Mouse (Mus musculus) hindlimb bud, embryonic 11.5 days (tissue): Measurements from ENCODE around the gene Ccdc86.

Source experiments
- DNase-seq: peaks from one replicate; pipeline ENCODE4 v3.0.0-alpha.2; 2012; ENCODE audit warnings: low read depth, low spot score; ENCODE audit errors: extremely low spot score

Ccdc86 gene

DNA sequence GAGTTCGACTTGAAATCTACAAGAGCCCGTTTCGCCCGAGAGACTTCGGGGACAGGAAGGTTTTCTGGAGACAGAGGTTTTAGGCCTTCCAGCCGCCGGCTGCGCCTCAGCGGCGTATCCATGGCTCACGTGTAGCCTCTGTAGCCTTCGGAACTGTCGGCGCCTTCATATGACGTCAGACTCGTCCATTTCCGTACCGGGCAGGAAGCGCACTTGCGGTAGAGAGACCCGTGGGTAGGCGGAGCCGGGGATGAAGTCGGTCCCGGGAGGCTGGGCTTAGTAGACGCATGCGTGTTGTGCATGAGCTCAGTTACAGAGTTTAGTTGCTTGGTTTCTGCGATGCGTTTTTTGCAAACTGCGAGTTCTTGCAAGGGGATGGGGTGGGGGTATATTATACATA is at the start of gene Ccdc86:
Ccdc86 (minus strand) TSS at position 155 of the 400 bp plus-strand sequence.
- DNase-seq, result peak; percentile 97

DNA sequence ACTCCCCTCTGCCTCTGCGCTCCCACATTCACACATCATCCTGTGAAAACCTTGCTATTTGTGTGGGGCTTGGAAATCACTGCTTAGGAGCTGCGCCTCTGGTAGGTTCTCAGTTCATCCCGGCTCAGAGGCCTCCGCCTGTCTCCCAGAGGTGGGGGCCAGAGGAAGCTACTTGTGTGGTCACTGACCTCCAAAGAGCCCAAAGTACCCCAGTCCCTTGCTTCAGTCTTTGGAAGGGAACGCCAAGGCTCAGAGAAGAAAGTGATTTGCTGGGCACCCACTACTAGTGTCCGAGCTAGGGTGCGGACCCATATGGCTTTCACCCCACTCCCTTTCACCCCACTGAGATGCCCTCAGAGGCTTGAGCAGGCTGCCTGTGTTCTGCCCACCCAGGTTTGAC is 44.1 kb upstream of the Ccdc86 start, which contains the start of gene Ms4a15:
Ms4a15 (minus strand) TSS at position 101 of the 400 bp plus-strand sequence.
- DNase-seq, result no peak

DNA sequence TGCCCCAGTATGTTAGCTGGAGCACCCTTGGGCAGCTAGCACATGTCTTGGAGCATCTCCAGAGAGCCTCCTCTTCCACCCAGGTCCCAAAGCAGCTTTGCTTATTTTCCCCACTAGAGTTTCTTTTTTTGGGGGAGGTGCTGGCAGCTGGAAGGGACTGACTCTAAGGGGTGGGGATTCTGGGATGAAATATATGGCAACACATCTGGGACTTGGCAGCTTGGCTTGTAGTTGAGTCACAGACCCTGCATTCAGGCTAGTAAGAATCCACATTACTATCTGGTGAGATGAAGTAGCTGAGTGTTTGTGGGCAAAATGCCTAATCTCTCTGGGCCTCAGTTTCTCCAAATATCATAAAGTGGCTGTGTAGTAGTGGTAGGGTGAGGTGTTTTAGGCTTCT is 42.8 kb upstream of the Ccdc86 start:
- no peak for DNase-seq

DNA sequence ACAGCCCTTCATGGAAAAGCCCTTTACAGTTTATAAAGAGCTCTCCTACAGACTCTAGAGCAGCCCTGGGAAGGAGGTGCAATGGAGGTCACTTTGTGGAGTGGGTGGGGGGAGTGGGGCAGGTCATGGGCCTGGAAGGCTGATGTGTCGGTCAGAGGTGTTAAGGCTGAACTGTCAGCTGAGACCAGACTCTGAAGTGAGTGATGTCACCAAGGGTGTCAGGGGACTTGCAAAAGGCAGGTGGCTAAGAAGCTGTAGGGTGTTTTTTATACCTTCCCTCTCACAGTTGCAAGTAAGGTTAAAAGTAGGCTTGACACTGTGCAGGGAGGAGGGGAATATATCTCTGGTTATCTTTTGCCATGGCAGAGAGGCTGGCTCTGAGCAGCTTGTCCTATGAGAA is 41.7 kb upstream of the Ccdc86 start:
- no peak for DNase-seq

DNA sequence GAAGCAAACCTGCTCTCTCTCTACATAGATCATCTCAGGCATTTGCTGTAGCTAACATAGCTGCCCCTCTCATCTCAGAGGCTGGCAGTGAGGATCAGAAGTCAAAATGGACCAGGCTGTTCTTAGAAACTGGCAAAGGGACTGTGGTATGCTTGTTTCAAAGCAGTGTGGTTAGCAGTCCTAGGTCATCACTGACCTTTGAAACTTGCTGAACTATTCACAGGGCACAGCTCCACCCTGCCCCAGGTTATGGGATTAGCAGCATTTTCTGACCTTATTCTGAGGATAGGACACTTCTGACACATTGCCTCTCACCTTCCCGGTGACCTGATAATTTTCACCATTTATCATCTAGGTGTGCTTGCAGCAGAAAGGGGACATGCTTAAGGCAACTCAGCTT is 39.5 kb upstream of the Ccdc86 start:
- no peak for DNase-seq

DNA sequence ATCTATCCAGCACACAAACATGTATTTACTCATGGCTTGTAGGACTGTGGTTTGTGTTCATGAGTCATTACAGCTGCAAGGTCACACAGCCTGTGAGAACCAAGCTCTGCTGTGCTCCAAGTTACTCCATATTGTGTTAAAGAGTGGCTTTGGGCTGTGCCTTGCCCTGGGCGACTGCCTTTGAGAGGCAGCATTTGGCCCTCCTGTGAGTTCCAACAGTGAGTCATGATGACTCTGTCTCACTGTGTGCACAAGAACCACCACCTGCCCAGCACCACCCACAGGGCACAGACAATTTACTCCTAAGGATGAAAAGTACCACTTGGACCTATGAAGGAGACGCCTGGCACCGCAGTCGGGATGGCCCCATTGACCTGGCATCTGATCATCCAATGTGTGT is 36.8 kb upstream of the Ccdc86 start:
- DNase-seq, result no peak

DNA sequence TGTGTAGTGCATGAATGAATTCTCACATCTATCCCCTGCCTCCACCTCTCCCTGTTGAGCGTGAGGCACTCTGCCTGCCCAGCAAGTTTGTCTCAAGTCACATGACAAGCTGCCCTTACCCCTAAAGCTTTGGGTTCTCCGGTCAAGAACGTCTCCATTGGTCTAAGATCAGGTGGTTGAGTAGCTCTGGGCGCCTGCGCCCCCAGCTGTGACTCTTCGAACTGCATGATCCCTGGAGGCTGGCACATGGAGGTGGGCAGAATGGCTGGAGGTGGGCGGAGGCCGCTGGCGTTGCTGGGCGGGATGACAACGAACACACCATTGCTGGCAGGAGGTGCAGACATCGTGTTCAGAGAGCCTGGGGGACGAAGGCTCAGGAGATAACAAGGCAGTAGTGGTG is 35.5 kb upstream of the Ccdc86 start:
- no peak for DNase-seq

DNA sequence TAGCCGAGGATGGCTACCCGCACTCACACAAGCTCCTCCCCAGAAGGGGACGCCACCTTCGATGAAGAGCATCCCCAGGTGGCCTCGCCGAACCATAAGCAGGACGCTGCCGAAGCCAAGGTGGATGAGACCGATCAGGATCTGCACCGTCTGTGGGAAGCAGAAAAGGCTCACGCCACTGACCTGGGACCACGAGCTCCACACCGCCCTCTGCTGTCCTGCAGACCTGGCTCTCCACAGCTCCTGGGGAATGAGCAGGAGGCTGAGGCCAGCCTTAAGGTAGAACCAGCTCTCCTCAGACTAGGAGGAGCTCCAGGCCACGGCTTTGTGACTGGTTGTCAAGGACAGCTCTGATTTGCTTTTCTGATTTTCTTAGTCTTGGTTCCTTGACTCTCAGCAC is 34.1 kb upstream of the Ccdc86 start:
- DNase-seq, result no peak

DNA sequence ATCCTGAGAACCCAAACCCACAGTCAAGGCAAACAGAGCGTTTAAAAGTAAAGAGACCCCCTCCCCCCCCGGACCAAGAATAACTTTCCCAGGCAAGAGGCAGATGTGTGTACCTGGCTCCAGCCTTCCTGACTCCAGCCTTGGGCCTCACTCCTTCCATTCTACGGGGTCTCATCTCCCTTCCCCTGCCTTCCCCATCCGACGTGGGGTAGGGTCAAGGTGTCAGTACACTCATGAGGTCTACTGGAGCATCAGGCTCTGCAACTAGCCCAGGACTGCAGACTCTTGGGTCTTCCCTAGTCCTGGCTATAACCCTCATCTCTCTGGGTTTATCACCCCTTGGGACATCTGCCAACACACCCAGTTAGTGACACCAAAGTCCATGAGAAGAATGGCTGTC is 31.1 kb upstream of the Ccdc86 start:
- DNase-seq, result no peak

DNA sequence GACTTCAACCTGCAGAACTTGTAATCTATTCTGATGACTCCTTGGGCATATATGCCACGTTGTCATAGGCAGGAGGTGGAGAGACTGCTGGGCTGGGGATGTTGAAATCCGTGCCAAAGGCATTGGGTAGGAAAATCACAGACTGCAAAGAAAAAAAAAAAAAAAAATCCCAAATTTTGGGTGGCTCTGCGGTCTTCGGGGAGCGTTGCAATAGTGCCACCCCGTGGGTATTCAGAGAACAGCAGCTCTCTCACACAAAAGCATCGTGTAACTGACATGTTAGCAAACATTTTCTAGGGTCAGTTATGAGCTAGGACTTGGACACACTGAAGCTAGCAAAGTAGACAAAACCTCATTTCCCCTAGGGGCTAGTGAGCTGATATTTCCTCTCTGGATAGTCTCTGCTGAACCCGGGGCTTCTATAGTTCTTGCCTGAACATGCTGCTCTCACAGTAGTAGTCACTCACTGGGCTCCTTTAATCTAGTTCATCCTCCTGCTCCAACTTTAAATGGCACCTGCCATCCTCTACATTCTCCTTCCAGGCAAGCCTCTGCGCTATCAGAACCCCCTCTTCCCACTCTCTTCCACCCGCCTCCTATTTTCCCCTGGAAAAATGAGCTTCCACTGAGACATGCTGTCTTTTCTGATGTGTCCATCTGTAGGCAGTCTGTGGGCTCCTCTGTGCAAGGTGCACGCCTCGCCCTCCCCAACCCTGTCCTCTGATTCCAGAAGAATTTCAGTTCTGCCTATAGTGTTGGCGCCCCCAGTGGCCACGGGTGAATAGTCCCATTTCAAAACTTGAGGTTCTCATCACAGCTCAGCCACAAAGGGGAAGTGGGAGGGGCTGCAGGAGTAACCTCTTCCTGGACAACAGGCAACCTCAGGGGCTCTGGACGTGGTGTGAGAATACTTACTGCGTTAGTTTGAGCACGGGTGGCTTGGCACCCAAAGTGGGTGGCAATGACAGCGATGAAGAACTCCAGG is 30.4 kb upstream of the Ccdc86 start:
- peak; percentile 35 for DNase-seq

DNA sequence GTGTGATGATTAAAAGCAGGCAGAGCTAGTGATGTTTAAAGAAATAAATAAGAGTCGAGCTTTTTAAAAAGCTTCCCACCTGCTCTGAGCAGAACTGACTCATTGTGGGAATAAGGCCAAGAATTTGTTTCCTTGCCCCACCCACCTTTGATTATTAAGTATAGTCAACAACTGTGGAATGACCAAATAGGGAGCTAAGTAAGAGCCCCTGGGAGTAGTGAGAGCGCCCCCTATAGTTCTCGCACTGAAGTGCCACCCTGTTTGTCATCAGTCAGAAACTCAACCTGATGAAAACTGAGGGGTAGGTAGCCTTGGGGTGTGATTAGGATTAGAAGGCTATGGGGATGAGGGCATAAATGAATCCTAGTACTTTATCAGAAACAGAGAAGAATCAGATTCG is 27.3 kb upstream of the Ccdc86 start:
- DNase-seq, result no peak

DNA sequence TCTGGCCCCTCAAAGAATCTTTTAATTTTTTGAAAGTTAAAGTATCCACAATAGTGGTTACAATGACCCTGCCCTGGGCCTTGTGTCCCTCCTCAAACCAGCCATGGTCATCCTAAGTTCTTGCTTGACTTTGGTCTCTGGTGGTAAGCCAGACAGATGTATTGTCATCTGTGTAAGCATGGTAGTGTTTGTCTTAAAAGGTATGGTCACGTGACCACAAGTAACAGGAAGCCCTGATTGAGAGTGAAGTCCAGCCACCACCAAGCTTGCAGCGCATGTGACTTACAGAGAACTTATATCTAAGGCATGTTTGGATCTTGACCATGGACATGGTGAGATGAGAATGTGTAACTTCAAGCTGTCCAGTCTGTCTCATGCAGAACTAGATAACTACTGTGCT is 26.1 kb upstream of the Ccdc86 start:
- no peak for DNase-seq

DNA sequence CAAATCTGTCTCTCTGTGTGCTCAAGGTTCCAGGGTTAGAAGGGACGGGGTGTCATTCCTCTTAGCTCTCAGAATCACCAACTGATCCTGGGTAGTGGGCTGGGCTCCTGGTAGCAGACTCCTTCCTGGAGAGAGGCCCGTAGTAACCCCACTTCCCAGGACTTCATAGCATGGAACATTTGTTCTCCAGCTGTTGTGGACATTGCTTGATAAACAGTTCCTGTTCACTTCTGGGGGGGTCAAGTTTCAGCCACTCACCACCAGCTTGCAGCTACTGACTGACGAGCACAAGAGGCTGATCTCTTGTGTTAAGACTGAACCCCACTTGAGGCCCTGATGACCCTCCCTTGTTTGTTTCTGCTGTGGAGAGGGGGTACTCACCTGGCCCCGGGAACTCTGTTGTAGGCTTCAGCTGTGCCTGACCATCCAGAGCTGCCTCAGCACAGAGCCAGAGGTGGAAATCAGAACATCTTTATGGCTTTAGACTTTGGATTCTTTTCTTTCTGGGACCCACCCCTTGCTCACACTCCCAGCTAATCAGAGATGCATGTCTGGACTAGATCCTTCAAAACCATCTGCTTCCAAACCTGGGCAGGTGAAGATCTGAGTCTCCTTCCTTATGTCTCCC is 25.3 kb upstream of the Ccdc86 start, which contains the start of gene Ms4a10:
Ms4a10 (minus strand) TSS at position 433 of the 628 bp plus-strand sequence.
- DNase-seq, result no peak

DNA sequence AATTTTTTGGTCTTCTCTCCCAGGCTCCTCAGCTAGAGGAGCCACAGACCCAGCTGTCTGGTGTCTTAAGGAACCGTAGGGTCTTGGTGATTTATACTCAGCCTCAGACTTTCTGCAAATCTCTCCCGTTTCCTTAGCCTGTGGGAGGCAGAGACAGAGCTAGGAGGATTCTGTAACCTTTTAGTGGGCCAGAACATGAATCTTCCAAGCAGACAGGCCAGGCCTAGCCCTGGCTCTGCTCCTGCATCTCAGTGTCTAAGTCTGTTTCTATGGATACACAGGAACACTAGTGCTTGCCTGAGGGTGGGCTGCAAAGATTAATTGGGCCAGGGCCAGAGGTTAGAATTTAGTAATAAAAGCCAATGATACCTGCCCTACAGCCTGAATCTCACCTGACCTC is 24.1 kb upstream of the Ccdc86 start:
- DNase-seq, result no peak

DNA sequence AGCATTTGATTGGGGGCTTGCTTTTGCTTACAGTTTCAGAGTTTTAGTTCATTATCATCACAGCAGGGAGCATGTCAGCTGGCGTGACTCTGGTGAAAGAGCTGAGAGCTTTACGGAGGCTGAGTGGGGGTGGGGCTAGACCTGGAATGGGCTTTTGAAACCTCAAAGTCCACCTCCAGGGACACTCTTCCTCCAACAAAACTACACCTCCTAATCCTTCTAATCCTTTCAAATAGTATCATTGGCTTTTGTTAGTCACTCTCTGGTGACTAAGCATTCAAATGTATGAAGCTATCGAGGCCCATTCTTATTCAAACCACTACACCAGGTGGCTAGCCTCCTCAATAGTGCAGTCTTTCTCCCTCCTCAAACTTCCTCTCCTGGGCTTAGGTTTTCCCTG is 23.6 kb upstream of the Ccdc86 start:
- no peak for DNase-seq

DNA sequence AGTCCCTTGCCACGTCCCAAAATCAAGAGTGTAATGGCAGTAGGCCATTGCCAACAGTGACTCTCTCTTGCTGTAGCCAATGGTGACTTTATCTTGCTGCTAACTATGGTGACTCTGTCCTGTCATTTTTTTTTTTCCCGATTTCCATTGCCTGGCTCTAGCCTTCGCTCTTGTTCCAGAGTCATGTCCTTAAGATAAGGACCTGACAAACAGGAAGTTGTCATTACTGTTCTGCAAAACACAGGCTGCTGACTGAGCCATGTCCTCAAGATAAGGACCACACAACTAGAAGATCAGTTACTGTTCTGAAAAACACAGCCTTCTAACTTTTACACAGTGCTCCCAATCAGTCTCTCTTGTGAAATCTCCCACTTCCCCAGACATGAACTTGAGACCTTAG is 21.4 kb upstream of the Ccdc86 start:
- DNase-seq, result no peak

DNA sequence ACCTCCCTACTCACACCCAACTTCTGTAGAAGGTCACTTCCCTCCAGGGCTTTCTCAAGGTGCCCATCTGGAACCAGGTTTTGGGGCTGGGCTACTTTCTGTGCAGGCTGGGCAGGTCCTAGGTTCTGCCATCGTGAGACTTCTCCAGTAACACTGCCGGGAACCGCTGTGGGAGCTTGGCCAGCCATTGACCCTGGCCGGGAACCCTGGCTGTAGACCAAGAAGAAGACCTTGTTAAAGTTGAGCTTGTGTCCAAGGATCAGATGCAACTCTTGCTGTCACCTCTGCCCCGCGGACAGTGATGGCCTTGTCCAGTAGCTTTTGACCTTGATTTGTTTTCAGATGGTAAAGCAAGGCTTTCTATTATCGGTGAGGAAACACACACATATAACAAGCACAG is 19.5 kb upstream of the Ccdc86 start:
- DNase-seq, result no peak

DNA sequence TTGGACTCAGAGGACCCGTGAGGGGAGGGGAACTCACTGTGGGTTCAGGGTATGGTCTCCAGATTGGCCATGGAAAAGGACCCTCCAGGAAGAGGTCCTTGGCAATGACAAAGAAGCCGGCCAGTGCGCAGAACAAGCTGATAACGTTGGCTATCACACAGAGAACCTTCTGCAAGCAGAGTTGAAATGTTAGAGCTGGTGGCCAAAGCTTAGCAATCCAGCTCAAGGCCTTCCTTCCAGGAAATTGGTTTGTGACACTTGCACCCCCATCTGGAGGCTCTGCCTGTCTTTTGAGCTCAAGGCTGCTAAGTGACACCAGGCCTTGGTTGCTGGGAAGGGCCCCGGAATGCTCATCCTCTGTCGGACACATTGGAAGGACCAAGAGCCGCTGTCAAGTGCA is 16.7 kb upstream of the Ccdc86 start:
- no peak for DNase-seq

DNA sequence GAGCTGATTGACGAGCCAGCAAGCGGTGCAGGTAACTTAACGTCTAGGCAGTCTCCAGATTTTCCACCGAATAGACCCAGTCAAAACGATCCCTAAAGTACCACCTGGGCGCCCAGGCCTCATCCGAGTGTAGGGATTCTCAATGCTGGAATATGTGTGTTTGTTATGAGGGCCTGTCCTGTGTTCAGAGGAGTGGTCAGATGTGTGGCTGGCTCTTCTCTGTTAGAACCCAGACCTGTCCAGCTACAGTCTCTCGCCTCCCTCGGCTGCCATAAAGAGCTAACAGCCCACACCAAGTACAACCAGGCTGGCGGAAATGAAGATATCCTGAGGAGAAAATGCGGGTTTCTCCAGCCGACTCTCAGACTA is 10.9 kb upstream of the Ccdc86 start:
- no peak for DNase-seq

DNA sequence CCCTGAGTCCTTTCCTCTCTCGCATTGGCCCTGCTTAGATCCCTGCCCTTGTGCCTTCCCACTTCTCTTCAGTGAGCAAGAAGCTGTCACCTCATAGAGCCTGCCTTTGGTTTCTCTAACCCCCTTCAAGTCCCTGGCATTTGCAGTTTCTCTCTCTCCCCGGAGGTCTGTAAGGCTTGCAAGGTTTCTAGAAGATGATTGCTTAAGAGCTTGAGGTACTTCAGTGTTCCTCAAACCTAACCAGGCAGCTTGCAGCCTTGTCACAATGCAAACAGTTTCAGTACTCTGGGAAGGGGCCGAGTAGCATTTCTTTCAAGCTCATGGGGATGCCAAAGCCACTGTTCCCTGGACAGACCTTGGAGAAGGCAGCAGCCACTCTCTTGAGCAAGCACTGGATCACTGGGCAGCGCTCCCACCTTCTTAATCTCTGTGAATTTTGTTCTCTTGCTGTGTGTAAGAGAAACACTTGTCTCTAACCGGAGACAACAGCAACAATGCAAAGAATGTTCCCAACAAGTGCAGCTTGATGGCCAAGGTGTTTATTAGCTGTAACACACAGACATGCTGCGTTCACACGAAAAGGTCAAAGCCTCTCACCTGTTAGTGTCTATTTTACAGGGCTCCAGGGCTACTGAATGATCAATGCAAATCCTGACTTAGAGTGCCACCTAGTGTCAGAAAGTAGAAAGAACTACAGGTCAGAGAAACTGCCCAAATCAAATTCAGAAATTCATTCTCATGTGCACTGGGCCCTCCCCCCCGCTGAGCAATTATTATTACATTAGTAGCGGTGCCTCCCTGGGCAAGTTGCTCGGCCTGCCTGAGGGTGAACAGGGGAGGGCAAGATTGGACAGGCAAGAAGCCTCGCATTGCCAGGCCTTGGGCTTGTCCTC is 10.3 kb upstream of the Ccdc86 start:
- DNase-seq, result peak; percentile 69
